Mouse (Mus musculus) thymus, adult 18-20 months (tissue): Measurements from ENCODE around the gene Pygb.

Experiments
- DNase-seq, 2 experiments: peaks; one replicate each; pipeline ENCODE4 v3.0.0; 2022; ENCODE audit warnings: mixed read lengths in 2 of 2

Pygb gene

GRCm38 (mm10) chr2:150786251-150787180 lies at the start of gene Pygb:
Gene Pygb, plus strand, starts transcription at chr2:150786735.
- DNase-seq = peak; percentile 69 to 71

- no peak for DNase-seq
Observed at GRCm38 (mm10) chr2:150737881-150738280, 48.7 kb upstream of the Pygb start.

- DNase-seq = no peak
Observed at GRCm38 (mm10) chr2:150740145-150740841, 46.2 kb upstream of the Pygb start.

GRCm38 (mm10) chr2:150741405-150741804 lies 45.1 kb upstream of the Pygb start:
- DNase-seq = no peak

GRCm38 (mm10) chr2:150745016-150745415 lies 41.5 kb upstream of the Pygb start:
- no peak for DNase-seq

- DNase-seq = peak; percentile 88 to 92
Observed at GRCm38 (mm10) chr2:150748854-150749253, 37.7 kb upstream of the Pygb start, which contains the start of gene Entpd6. Gene Entpd6, plus strand, starts transcription at chr2:150749042.

GRCm38 (mm10) chr2:150749283-150749682 lies 37.3 kb upstream of the Pygb start:
- no peak for DNase-seq

GRCm38 (mm10) chr2:150750129-150750979 lies 36.2 kb upstream of the Pygb start:
- peak; percentile 19 to 34 for DNase-seq

- DNase-seq = no peak
Observed at GRCm38 (mm10) chr2:150755016-150755415, 31.5 kb upstream of the Pygb start.

- DNase-seq = no peak
Observed at GRCm38 (mm10) chr2:150761476-150761875, 25.1 kb upstream of the Pygb start.

GRCm38 (mm10) chr2:150765619-150766018 lies 20.9 kb upstream of the Pygb start:
- no peak for DNase-seq

GRCm38 (mm10) chr2:150766083-150766862 lies 20.3 kb upstream of the Pygb start:
- DNase-seq = no peak

- DNase-seq = no peak
Observed at GRCm38 (mm10) chr2:150768678-150769077, 17.9 kb upstream of the Pygb start.

GRCm38 (mm10) chr2:150770747-150771146 lies 15.8 kb upstream of the Pygb start:
- no peak for DNase-seq

- DNase-seq = no peak
Observed at GRCm38 (mm10) chr2:150771169-150771568, 15.4 kb upstream of the Pygb start.

GRCm38 (mm10) chr2:150771996-150772395 lies 14.5 kb upstream of the Pygb start:
- no peak for DNase-seq

- no peak for DNase-seq
Observed at GRCm38 (mm10) chr2:150772466-150773119, 13.9 kb upstream of the Pygb start.

GRCm38 (mm10) chr2:150782801-150783200 lies 3.7 kb upstream of the Pygb start:
- DNase-seq = no peak

GRCm38 (mm10) chr2:150787234-150787771 lies 768 bp downstream of the Pygb start:
- DNase-seq = peak; percentile 14 to 28

- no peak for DNase-seq
Observed at GRCm38 (mm10) chr2:150788768-150789550, 2.4 kb downstream of the Pygb start.
